Mouse (Mus musculus) heart, embryonic 16.5 days (tissue): ENCODE results near the gene Wrnip1. TPM values are rescaled to one million over a fixed set of nuclear protein-coding genes. Genes with fewer than 3 reads are reported as not detected.

Source experiments
- ATAC-seq: fragments of 200-750 bp; cut with Nextera tagmentation; replicated peaks from 2 replicates; pipeline ENCODE4 v1.8.0; 2017; ENCODE audit warnings: moderate number of reproducible peaks; ENCODE audit not compliant: insufficient read depth, low FRiP score; ENCODE audit errors: extremely low read depth
- H3K27ac ChIP-seq: fragments of 300-500 bp; sonication (generic); 2 replicates; pipeline ENCODE4 v1.5.1; 2014; ENCODE audit warnings: mild to moderate bottlenecking, low read length, control low read depth, moderate library complexity
- H3K27me3 ChIP-seq: fragments of 300-500 bp; sonication (generic); 2 replicates; pipeline ENCODE4 v1.6.1; 2014; ENCODE audit warnings: low read length, mixed read lengths; ENCODE audit not compliant: control insufficient read depth, insufficient read depth
- H3K36me3 ChIP-seq: fragments of 300-500 bp; sonication (generic); 2 replicates; pipeline ENCODE4 v1.6.1; 2014; ENCODE audit not compliant: control insufficient read depth, insufficient read depth
- H3K4me1 ChIP-seq: fragments of 300-500 bp; sonication (generic); 2 replicates; pipeline ENCODE4 v1.6.1; 2014; ENCODE audit warnings: low read length, mixed read lengths; ENCODE audit not compliant: control insufficient read depth, insufficient read depth
- H3K4me2 ChIP-seq: fragments of 300-500 bp; sonication (generic); 2 replicates; pipeline ENCODE4 v1.6.1; 2014; ENCODE audit warnings: low read depth, mild to moderate bottlenecking, control low read depth, low read length
- H3K4me3 ChIP-seq: fragments of 300-500 bp; sonication (generic); 2 replicates; pipeline ENCODE4 v1.5.1; 2014; ENCODE audit warnings: mild to moderate bottlenecking, control low read depth, low read length
- H3K9ac ChIP-seq: fragments of 300-500 bp; sonication (generic); 2 replicates; pipeline ENCODE4 v1.6.1; 2014; ENCODE audit warnings: low read length, control low read depth
- H3K9me3 ChIP-seq: fragments of 300-500 bp; sonication (generic); replicated peaks from 2 replicates; pipeline ENCODE4 v1.6.1; 2016; ENCODE audit warnings: low read length; ENCODE audit not compliant: control insufficient read depth
- WGBS: fragments of 180-500 bp; shearing (Covaris S2); extraction: QIAGEN DNeasy Blood & Tissue Kit; methylation state at CpG from one replicate; pipeline ENCODE4 v1.1.7; 2014; 5-methylcytosine and 5-hydroxymethylcytosine counted together
- polyA plus RNA-seq: library from polyadenylated mRNA; unstranded; fragments of >200 nt; fragmentation: Nextera tagmentation; extraction: Ambion mirVana; gene quantifications from 2 replicates; pipeline ENCODE4 v1.2.1, GENCODE M21; 2015

Gene Wrnip1
- polyA plus RNA-seq, 1 experiment from 2014 or later, result 24.8 TPM

GRCm38 (mm10) chr13:32868843-32869242 lies 67.0 kb downstream of the Wrnip1 start:
- H3K9me3 ChIP-seq, result no peaks in the 10 kb centered on the region
- no peak overlapping the region for H3K9ac ChIP-seq
- no peak overlapping the region for H3K27ac ChIP-seq
- no peak overlapping the region for H3K4me3 ChIP-seq
- no peaks in the 10 kb centered on the region for H3K4me1 ChIP-seq
- no peaks in the 10 kb centered on the region for H3K27me3 ChIP-seq
- H3K36me3 ChIP-seq, result no peaks in the 10 kb centered on the region
- no peak for ATAC-seq
- H3K4me2 ChIP-seq, result no peak overlapping the region
- 49% methylated on average over 5 of the region's 5 CpGs for whole genome bisulfite sequencing

Other genes starting within 250 kb of the Wrnip1 start
- 1.3 and 1.7 TPM in 2 replicates for gene Mylk4, start 18.1 kb upstream of the Wrnip1 start, polyA plus RNA-seq
- gene D930007J09Rik, start 811 bp downstream of the Wrnip1 start, polyA plus RNA-seq, result not detected in 2 replicates
- 10.4 and 14.7 TPM in 2 replicates for gene Serpinb1a, start 49.1 kb downstream of the Wrnip1 start, polyA plus RNA-seq
- gene Serpinb1c, start 96.2 kb downstream of the Wrnip1 start, polyA plus RNA-seq, result 0.14 and 0.29 TPM in 2 replicates
- 22.4 and 26.8 TPM in 2 replicates for gene Serpinb6b, start 163.2 kb downstream of the Wrnip1 start, polyA plus RNA-seq
- gene Serpinb9, start 201.2 kb downstream of the Wrnip1 start, polyA plus RNA-seq, result 8.8 and 10.4 TPM in 2 replicates
- gene Serpinb9b, start 225.4 kb downstream of the Wrnip1 start, polyA plus RNA-seq, result 0.33 and 0.47 TPM in 2 replicates